Comparison of ENCODE assay signal across 33 mouse cellular contexts in the genomic region with DNA sequence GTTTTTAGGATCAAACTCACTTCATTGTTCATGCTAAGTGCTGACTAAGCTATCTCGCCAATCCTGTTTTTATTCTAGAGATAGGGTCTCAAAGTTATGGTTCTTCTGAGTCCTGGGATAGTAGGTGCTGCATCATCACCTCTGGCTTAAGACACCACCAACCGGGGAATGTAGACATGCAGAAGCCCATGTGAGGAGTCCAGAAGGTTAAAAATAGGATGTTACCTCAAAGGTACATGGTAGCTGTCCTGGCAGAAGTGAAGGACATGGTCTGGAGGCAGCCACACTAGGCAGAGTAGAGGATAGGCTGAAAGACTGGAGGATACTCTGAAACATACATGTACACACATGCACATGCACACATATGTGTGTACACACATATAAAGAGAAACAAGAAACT.
"Had no signal": no experiment of that assay in that cellular context is flagged by ENCODE, and none has a peak within 500 bp of the region (broad histone marks: within the 10 kb centered on the region; RNA-seq: fewer than 3 reads in every experiment).

No protein-coding gene starts in this region.

- H3K36me3 ChIP-seq: heart, embryonic 13.5 days; heart, embryonic 15.5 days; hindbrain, embryonic 12.5 days; hindbrain, embryonic 13.5 days; hindbrain, embryonic 15.5 days; intestine, embryonic 15.5 days; kidney, embryonic 15.5 days had no signal

- H3K9me3 ChIP-seq: heart, embryonic 12.5 days; heart, embryonic 13.5 days; heart, embryonic 15.5 days; hindbrain, embryonic 10.5 days; hindbrain, embryonic 12.5 days; hindbrain, embryonic 13.5 days; hindbrain, embryonic 15.5 days; intestine, embryonic 15.5 days; kidney, embryonic 15.5 days had no signal

- H3K4me2 ChIP-seq: heart, embryonic 12.5 days; heart, embryonic 13.5 days; heart, embryonic 15.5 days; hindbrain, embryonic 12.5 days; hindbrain, embryonic 13.5 days; hindbrain, embryonic 14.5 days; hindbrain, embryonic 15.5 days; intestine, embryonic 15.5 days; kidney, embryonic 15.5 days had no signal

- H3K9ac ChIP-seq: heart, embryonic 12.5 days; heart, embryonic 13.5 days; heart, embryonic 15.5 days; hindbrain, embryonic 12.5 days; hindbrain, embryonic 13.5 days; hindbrain, embryonic 14.5 days; hindbrain, embryonic 15.5 days; intestine, embryonic 15.5 days; kidney, embryonic 15.5 days had no signal

- H3K27me3 ChIP-seq: heart, embryonic 12.5 days; heart, embryonic 13.5 days; heart, embryonic 15.5 days; hindbrain, embryonic 12.5 days; hindbrain, embryonic 13.5 days; hindbrain, embryonic 15.5 days; intestine, embryonic 15.5 days; kidney, embryonic 15.5 days had no signal

- H3K4me3 ChIP-seq: heart, embryonic 12.5 days; heart, embryonic 13.5 days; heart, embryonic 15.5 days; hindbrain, embryonic 10.5 days; hindbrain, embryonic 12.5 days; hindbrain, embryonic 13.5 days; hindbrain, embryonic 15.5 days; intestine, embryonic 15.5 days; kidney, embryonic 15.5 days; layer of hippocampus, adult 2 months; left cerebral cortex, adult 2 months had no signal

- H3K27ac ChIP-seq: heart, embryonic 13.5 days; heart, embryonic 15.5 days; hindbrain, embryonic 12.5 days; hindbrain, embryonic 13.5 days; hindbrain, embryonic 14.5 days; hindbrain, embryonic 15.5 days; hindbrain, postnatal 0 days; intestine, embryonic 15.5 days; kidney, embryonic 15.5 days; kidney, postnatal 0 days; layer of hippocampus, adult 2 months; left cerebral cortex, adult 2 months had no signal

- ATAC-seq: hindbrain, embryonic 16.5 days; hindbrain, postnatal 0 days; inflammation-experienced regulatory T-cells, adult 6 months; intestine, embryonic 15.5 days; intestine, embryonic 16.5 days; intestine, postnatal 0 days had no signal

- DNase-seq: heart, postnatal 10 days; heart, postnatal 14 days; heart, postnatal 4 days; kidney, adult 11 months; kidney, adult 18-20 months; kidney, adult 2 months; kidney, adult 8-10 months; kidney, adult 9 months; kidney, postnatal 10 days; kidney, postnatal 14 days; kidney, postnatal 25 days; kidney, postnatal 36 days; kidney, postnatal 4 days; layer of hippocampus, adult 9-11 months; layer of hippocampus, postnatal 36 days had no signal
